9 mouse cellular contexts compared by ENCODE assay signal in the genomic region with DNA sequence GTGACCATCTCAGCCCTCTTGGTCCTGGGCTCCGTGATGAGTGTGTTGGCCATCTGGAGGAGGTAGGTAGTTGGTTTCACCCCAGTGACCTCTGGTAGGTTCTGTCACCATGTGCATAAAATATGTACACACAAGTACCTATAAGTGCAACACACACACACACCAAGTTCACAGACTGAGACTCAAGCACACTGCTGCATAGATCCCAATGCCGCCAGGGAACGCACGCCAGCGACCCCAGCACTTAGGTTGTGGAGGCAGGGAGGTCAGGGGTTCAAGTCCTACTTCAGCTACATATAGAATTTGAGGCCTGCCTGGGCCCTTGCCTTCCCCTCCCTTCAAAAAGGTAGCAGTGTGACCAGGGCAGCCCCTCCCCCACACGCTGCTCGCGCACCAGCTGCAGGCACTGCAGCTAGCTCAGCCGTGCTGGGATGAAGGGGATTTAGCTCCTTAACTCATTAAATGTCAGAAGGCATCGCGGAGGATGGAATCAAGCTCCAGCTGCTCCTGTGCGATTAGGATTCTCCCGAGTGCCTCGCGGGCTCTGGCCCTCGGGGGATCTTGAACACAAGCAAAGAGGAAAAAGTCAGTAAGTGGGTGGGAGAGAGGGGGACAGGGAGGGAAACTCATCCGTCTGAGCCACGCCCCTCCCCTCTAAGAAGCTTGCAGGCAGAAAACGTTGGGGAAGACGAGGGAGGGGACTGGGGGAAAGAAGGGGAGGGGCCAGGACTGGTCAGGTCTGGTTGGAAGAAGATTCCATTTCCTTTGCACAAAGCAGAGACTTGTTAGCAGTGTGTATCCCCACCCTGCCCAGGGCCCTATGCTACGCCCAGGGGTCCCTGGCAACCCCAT. TPM values are rescaled to one million over a fixed set of nuclear protein-coding genes. Genes with fewer than 3 reads are reported as not detected.
DNase-seq lines count a peak whose midpoint lies in the region; ATAC-seq and TF ChIP-seq lines count a peak whose summit lies in the region.
"Had no signal": no experiment of that assay in that cellular context is flagged by ENCODE, and none has a peak within 500 bp of the region (broad histone marks: within the 10 kb centered on the region; RNA-seq: fewer than 3 reads in every experiment).

No protein-coding gene starts in this region.

- H3K36me3 ChIP-seq in liver, postnatal 0 days (replicated peaks; ENCODE audit: insufficient read depth, low read length), result no peaks in the 10 kb centered on the region
- H3K36me3 ChIP-seq in embryonic facial prominence, embryonic 10.5 days (replicated peaks), result no peaks in the 10 kb centered on the region
- no peaks in the 10 kb centered on the region for H3K36me3 ChIP-seq in neural tube, embryonic 15.5 days

- intact Hi-C loops in left cerebral cortex, adult 2 months (cut with DNase I), result no loop called here

- no peaks in the 10 kb centered on the region; the same call in 1 of the 2 replicates for H3K4me1 ChIP-seq in liver, postnatal 0 days (ENCODE audit: insufficient read depth)
- H3K4me1 ChIP-seq in embryonic facial prominence, embryonic 10.5 days, result peaks cover 17% of the 10 kb centered on the region
- peaks cover 14% of the 10 kb centered on the region for H3K4me1 ChIP-seq in neural tube, embryonic 15.5 days

- no peak for TF ChIP-seq EP300 in liver, postnatal 0 days (IDR thresholded peaks at IDR 0.05; ENCODE audit: low read depth)

- no peak overlapping the region; the same call in 1 of the 2 replicates for H3K4me2 ChIP-seq in liver, postnatal 0 days (ENCODE audit: low read depth, low read length)
- H3K4me2 ChIP-seq in neural tube, embryonic 15.5 days, result peak overlapping the region; percentile 53

- no peak overlapping the region for H3K4me3 ChIP-seq in liver, postnatal 0 days (ENCODE audit: low read depth, low read length)
- H3K4me3 ChIP-seq in embryonic facial prominence, embryonic 10.5 days, result peak overlapping the region; percentile 52
- H3K4me3 ChIP-seq in neural tube, embryonic 15.5 days (replicated peaks), result peak overlapping the region; percentile 17
- H3K4me3 ChIP-seq in left cerebral cortex, adult 2 months, result no peak overlapping the region

- peaks cover 6% of the 10 kb centered on the region; the same call in 1 of the 2 replicates for H3K27me3 ChIP-seq in liver, postnatal 0 days (ENCODE audit: insufficient read depth, low read length)
- peaks cover 27% of the 10 kb centered on the region for H3K27me3 ChIP-seq in embryonic facial prominence, embryonic 10.5 days (replicated peaks; ENCODE audit: low read depth, poor library complexity, severe bottlenecking)
- no peaks in the 10 kb centered on the region; the same call in 1 of the 2 replicates for H3K27me3 ChIP-seq in neural tube, embryonic 15.5 days (replicated peaks)

- H3K27ac ChIP-seq in liver, postnatal 0 days (ENCODE audit: low read depth), result no peak overlapping the region
- H3K27ac ChIP-seq in embryonic facial prominence, embryonic 10.5 days (replicated peaks), result peak overlapping the region; percentile 83
- peak overlapping the region; percentile 23 for H3K27ac ChIP-seq in neural tube, embryonic 15.5 days (replicated peaks)
- no peak overlapping the region for H3K27ac ChIP-seq in left cerebral cortex, adult 2 months

- DNase-seq in liver, result peak; percentile 43
- no peak for DNase-seq in liver, postnatal 0 days
- peak; percentile 84 for DNase-seq in embryonic facial prominence, embryonic 10.5 days (ENCODE audit: low spot score)
- DNase-seq in hindlimb bud, embryonic 11.5 days (ENCODE audit: extremely low spot score, low read depth, low spot score), result peak; percentile 31
- DNase-seq in gastrocnemius, adult 8-10 months (ENCODE audit: low spot score in 2 of 2), result no peak
- no peak for DNase-seq in left cerebral cortex, adult 2 months (ENCODE audit: extremely low spot score in 1 of 2, low spot score in 2 of 2)

- H3K9ac ChIP-seq in liver, postnatal 0 days (replicated peaks), result no peak overlapping the region
- H3K9ac ChIP-seq in neural tube, embryonic 15.5 days (replicated peaks), result peak overlapping the region; percentile 11; the same call in 1 of the 2 replicates

- ATAC-seq in liver, postnatal 0 days, result no peak
- peak; percentile 71 for ATAC-seq in neural tube, embryonic 15.5 days (ENCODE audit: low FRiP score)
- ATAC-seq in granulocyte monocyte progenitor cell, adult 5-6 weeks (replicated peaks; ENCODE audit: poor library complexity, severe bottlenecking), result no peak

- no peaks in the 10 kb centered on the region for H3K9me3 ChIP-seq in liver, postnatal 0 days (ENCODE audit: low read length)
- no peaks in the 10 kb centered on the region for H3K9me3 ChIP-seq in embryonic facial prominence, embryonic 10.5 days
- H3K9me3 ChIP-seq in neural tube, embryonic 15.5 days (replicated peaks), result no peaks in the 10 kb centered on the region

- no peak for TF ChIP-seq CTCF in liver, postnatal 0 days (IDR thresholded peaks at IDR 0.05; ENCODE audit: low read depth)
- no peak for TF ChIP-seq CTCF in left cerebral cortex, adult 2 months (IDR thresholded peaks at IDR 0.05)

- WGBS in liver, postnatal 0 days (ENCODE audit: insufficient replicate concordance), result 16% methylated on average over 21 of the region's 21 CpGs
- 6% methylated on average over 21 of the region's 21 CpGs for WGBS in embryonic facial prominence, embryonic 10.5 days
- 10% methylated on average over 21 of the region's 21 CpGs for WGBS in neural tube, embryonic 15.5 days

RNA-seq across cellular contexts. Expression of a gene that starts 25.5 kb away (rescaled TPM):
- 0.04 TPM in 1 of 2 replicates, not detected in the other for polyA plus RNA-seq in liver, postnatal 0 days (2015; fragmentation: Nextera tagmentation; extraction: Ambion mirVana)
- 1.1 and 1.6 TPM in 2 replicates for polyA plus RNA-seq in embryonic facial prominence, embryonic 10.5 days (2016; fragmentation: Nextera tagmentation; extraction: Ambion mirVana)
- polyA plus RNA-seq in neural tube, embryonic 15.5 days (2015; fragmentation: Nextera tagmentation; extraction: Ambion mirVana), result 9.4 and 13.7 TPM in 2 replicates
- not detected in 2 replicates for total RNA-seq in granulocyte monocyte progenitor cell, adult 5-6 weeks (2014; fragmentation: Nextera tagmentation)
- total RNA-seq in granulocyte monocyte progenitor cell, adult 5-6 weeks (2017), result not detected in 2 replicates
- not detected for total RNA-seq in gastrocnemius, adult 8-10 months (2022)
- 10 to 100 TPM; 60.5 to 69.6 TPM for total RNA-seq in left cerebral cortex, adult 2 months (2021)
- polyA plus RNA-seq: liver, embryonic 16.5 days had no signal

RNA-seq across cellular contexts. Expression of a gene that starts 30.7 kb away (rescaled TPM):
- 2.4 and 2.6 TPM in 2 replicates for polyA plus RNA-seq in liver, postnatal 0 days (2015; fragmentation: Nextera tagmentation; extraction: Ambion mirVana)
- polyA plus RNA-seq in embryonic facial prominence, embryonic 10.5 days (2016; fragmentation: Nextera tagmentation; extraction: Ambion mirVana), result 17.6 and 18.0 TPM in 2 replicates
- 14.2 and 15.2 TPM in 2 replicates for polyA plus RNA-seq in neural tube, embryonic 15.5 days (2015; fragmentation: Nextera tagmentation; extraction: Ambion mirVana)
- 6.9 and 14.1 TPM in 2 replicates for total RNA-seq in granulocyte monocyte progenitor cell, adult 5-6 weeks (2014; fragmentation: Nextera tagmentation)
- total RNA-seq in granulocyte monocyte progenitor cell, adult 5-6 weeks (2017), result 6.3 and 10.5 TPM in 2 replicates
- 1 to 10 TPM; 5.6 to 9.4 (median 7.8) TPM for total RNA-seq in gastrocnemius, adult 8-10 months (2022)
- total RNA-seq in left cerebral cortex, adult 2 months (2021), result 10 to 100 TPM; 18.9 to 20.3 TPM

RNA-seq across cellular contexts. Expression of a gene that starts 32.9 kb away (rescaled TPM):
- polyA plus RNA-seq in liver, postnatal 0 days (2015; fragmentation: Nextera tagmentation; extraction: Ambion mirVana), result 49.5 and 56.3 TPM in 2 replicates
- polyA plus RNA-seq in embryonic facial prominence, embryonic 10.5 days (2016; fragmentation: Nextera tagmentation; extraction: Ambion mirVana), result 230 and 239 TPM in 2 replicates
- 22.1 and 51.7 TPM in 2 replicates for polyA plus RNA-seq in neural tube, embryonic 15.5 days (2015; fragmentation: Nextera tagmentation; extraction: Ambion mirVana)
- 59.2 and 97.0 TPM in 2 replicates for total RNA-seq in granulocyte monocyte progenitor cell, adult 5-6 weeks (2014; fragmentation: Nextera tagmentation)
- 120 and 136 TPM in 2 replicates for total RNA-seq in granulocyte monocyte progenitor cell, adult 5-6 weeks (2017)
- total RNA-seq in gastrocnemius, adult 8-10 months (2022), result under 1 TPM; 0.24 to 0.51 (median 0.28) TPM
- 1 to 10 TPM; 1.2 to 1.9 TPM for total RNA-seq in left cerebral cortex, adult 2 months (2021)

RNA-seq across cellular contexts. Expression of a gene that starts 44.2 kb away (rescaled TPM):
- polyA plus RNA-seq in liver, postnatal 0 days (2015; fragmentation: Nextera tagmentation; extraction: Ambion mirVana), result not detected in 2 replicates
- 1.0 and 1.2 TPM in 2 replicates for polyA plus RNA-seq in embryonic facial prominence, embryonic 10.5 days (2016; fragmentation: Nextera tagmentation; extraction: Ambion mirVana)
- polyA plus RNA-seq in neural tube, embryonic 15.5 days (2015; fragmentation: Nextera tagmentation; extraction: Ambion mirVana), result 10.4 and 17.8 TPM in 2 replicates
- total RNA-seq in granulocyte monocyte progenitor cell, adult 5-6 weeks (2014; fragmentation: Nextera tagmentation), result 1.2 TPM in 1 of 2 replicates, not detected in the other
- not detected in 2 replicates for total RNA-seq in granulocyte monocyte progenitor cell, adult 5-6 weeks (2017)
- under 1 TPM; 0.19 to 0.54 (median 0.40) TPM for total RNA-seq in gastrocnemius, adult 8-10 months (2022)
- 10 to 100 TPM; 53.7 to 55.3 TPM for total RNA-seq in left cerebral cortex, adult 2 months (2021)

RNA-seq across cellular contexts. Expression of a gene that starts 55.2 kb away (rescaled TPM):
- 19.1 and 23.8 TPM in 2 replicates for polyA plus RNA-seq in liver, postnatal 0 days (2015; fragmentation: Nextera tagmentation; extraction: Ambion mirVana)
- 38.9 and 40.3 TPM in 2 replicates for polyA plus RNA-seq in embryonic facial prominence, embryonic 10.5 days (2016; fragmentation: Nextera tagmentation; extraction: Ambion mirVana)
- 82.5 and 106 TPM in 2 replicates for polyA plus RNA-seq in neural tube, embryonic 15.5 days (2015; fragmentation: Nextera tagmentation; extraction: Ambion mirVana)
- 15.0 and 19.4 TPM in 2 replicates for total RNA-seq in granulocyte monocyte progenitor cell, adult 5-6 weeks (2014; fragmentation: Nextera tagmentation)
- total RNA-seq in granulocyte monocyte progenitor cell, adult 5-6 weeks (2017), result 3.1 and 6.7 TPM in 2 replicates
- total RNA-seq in gastrocnemius, adult 8-10 months (2022), result 10 to 100 TPM; 23.7 to 31.3 (median 25.2) TPM
- total RNA-seq in left cerebral cortex, adult 2 months (2021), result 10 to 100 TPM; 66.6 to 74.8 TPM

Comparison
In these comparisons a context has a peak if more than half of its experiments do, and no peak if none do; other contexts are left out.
1. DNase-seq: peak in liver (single experiment), embryonic facial prominence, embryonic 10.5 days (single experiment) and hindlimb bud, embryonic 11.5 days (single experiment); none in liver, postnatal 0 days (single experiment), gastrocnemius, adult 8-10 months (0 of 2) and left cerebral cortex, adult 2 months (0 of 2).
2. H3K27ac ChIP-seq: peak in embryonic facial prominence, embryonic 10.5 days (single experiment) and neural tube, embryonic 15.5 days (single experiment); none in liver, postnatal 0 days (single experiment) and left cerebral cortex, adult 2 months (single experiment).
3. H3K4me3 ChIP-seq: peak in embryonic facial prominence, embryonic 10.5 days (single experiment) and neural tube, embryonic 15.5 days (single experiment); none in liver, postnatal 0 days (single experiment) and left cerebral cortex, adult 2 months (single experiment).
4. RNA of a gene that starts 25.5 kb away (total RNA-seq): 60.5 to 69.6 TPM in left cerebral cortex, adult 2 months; not detected in granulocyte monocyte progenitor cell, adult 5-6 weeks and not detected in gastrocnemius, adult 8-10 months; every median in the first group is over 10 times any median in the second.
5. RNA of a gene that starts 32.9 kb away (total RNA-seq): 59.2 to 136 TPM in granulocyte monocyte progenitor cell, adult 5-6 weeks; 1.2 to 1.9 TPM in left cerebral cortex, adult 2 months and 0.24 to 0.51 TPM in gastrocnemius, adult 8-10 months; every median in the first group is over 10 times any median in the second.